Mouse (Mus musculus) bone marrow, adult 2 months (tissue): ENCODE results near the gene Arfip1.

Source experiments
- CTCF ChIP-seq: fragments of 200-500 bp; IDR thresholded peaks from 2 replicates; pipeline ENCODE4 v1.5.1; 2011; ENCODE audit warnings: low read length, control low read depth; ENCODE audit not compliant: control insufficient read depth, insufficient read depth
- POLR2A ChIP-seq: fragments of 200-500 bp; IDR thresholded peaks from 2 replicates; pipeline ENCODE4 v1.6.1; 2011; ENCODE audit warnings: low read depth, mild to moderate bottlenecking, control low read depth, low read length, borderline replicate concordance; ENCODE audit not compliant: control insufficient read depth

- no peak for TF ChIP-seq CTCF
- TF ChIP-seq POLR2A, result no peak
Measured at GRCm38 (mm10) chr3:84598756-84599155, 16.3 kb upstream of the Arfip1 start.
